Mouse (Mus musculus) ZHBTc4 (cell line): Measurements from ENCODE around the gene Btbd18.
A peak's percentile ranks its signal among the peaks of the same experiment; 100 is the strongest.

Source experiments
- DNase-seq: peaks from one replicate; pipeline ENCODE4 v3.0.0-alpha.2; 2011; ENCODE audit warnings: low read depth, low spot score

The Btbd18 gene

GRCm38 (mm10) chr2:84658806-84659205 is at the start of gene Btbd18:
Gene Btbd18, plus strand, starts transcription at chr2:84659079.
- DNase-seq = peak; percentile 89

GRCm38 (mm10) chr2:84612764-84613163 is 46.1 kb upstream of the Btbd18 start:
- DNase-seq = no peak

GRCm38 (mm10) chr2:84617637-84618515 is 41.0 kb upstream of the Btbd18 start:
- DNase-seq = peak; percentile 66

- peak; percentile 35 for DNase-seq
Observed at GRCm38 (mm10) chr2:84618914-84619313, 40.0 kb upstream of the Btbd18 start.

- DNase-seq = no peak
Observed at GRCm38 (mm10) chr2:84619646-84620340, 39.1 kb upstream of the Btbd18 start.

GRCm38 (mm10) chr2:84622668-84623067 is 36.2 kb upstream of the Btbd18 start:
- DNase-seq = peak; percentile 20

- DNase-seq = no peak
Observed at GRCm38 (mm10) chr2:84623428-84624119, 35.3 kb upstream of the Btbd18 start.

GRCm38 (mm10) chr2:84624201-84624600 is 34.7 kb upstream of the Btbd18 start:
- peak; percentile 39 for DNase-seq

GRCm38 (mm10) chr2:84626366-84626975 is 32.4 kb upstream of the Btbd18 start:
- no peak for DNase-seq

GRCm38 (mm10) chr2:84627036-84627435 is 31.8 kb upstream of the Btbd18 start:
- DNase-seq = no peak

GRCm38 (mm10) chr2:84632001-84632400 is 26.9 kb upstream of the Btbd18 start:
- DNase-seq = no peak

- DNase-seq = peak; percentile 69
Observed at GRCm38 (mm10) chr2:84632999-84633398, 25.9 kb upstream of the Btbd18 start.

GRCm38 (mm10) chr2:84634006-84634405 is 24.9 kb upstream of the Btbd18 start:
- DNase-seq = no peak

- no peak for DNase-seq
Observed at GRCm38 (mm10) chr2:84634934-84635482, 23.9 kb upstream of the Btbd18 start.

- peak; percentile 80 for DNase-seq
Observed at GRCm38 (mm10) chr2:84635611-84636010, 23.3 kb upstream of the Btbd18 start.

- DNase-seq = peak; percentile 36
Observed at GRCm38 (mm10) chr2:84636231-84636741, 22.6 kb upstream of the Btbd18 start.

GRCm38 (mm10) chr2:84637452-84638165 is 21.3 kb upstream of the Btbd18 start:
- no peak for DNase-seq

GRCm38 (mm10) chr2:84638428-84639220 is 20.3 kb upstream of the Btbd18 start:
- DNase-seq = no peak

GRCm38 (mm10) chr2:84640833-84641232 is 18.0 kb upstream of the Btbd18 start:
- no peak for DNase-seq

GRCm38 (mm10) chr2:84646138-84646537 is 12.7 kb upstream of the Btbd18 start:
- DNase-seq = no peak
